Mouse (Mus musculus) adipose tissue, adult 10 weeks (tissue): ENCODE results near the gene A630010A05Rik. TPM values are rescaled to one million over a fixed set of nuclear protein-coding genes. Genes with fewer than 3 reads are reported as not detected.

Experiments
- polyA plus RNA-seq: library from polyadenylated mRNA; stranded (reverse); fragments of 350-450 nt; fragmentation: Illumina TruSeq; extraction: RNeasy Lipid Tissue Mini Kit (QIAGEN cat#74804); gene quantifications from one replicate; pipeline ENCODE4 v1.2.3, GENCODE M21; 2014; ENCODE audit warnings: low read depth, low replicate concordance

Gene A630010A05Rik
- polyA plus RNA-seq, result 0.17 TPM

DNA sequence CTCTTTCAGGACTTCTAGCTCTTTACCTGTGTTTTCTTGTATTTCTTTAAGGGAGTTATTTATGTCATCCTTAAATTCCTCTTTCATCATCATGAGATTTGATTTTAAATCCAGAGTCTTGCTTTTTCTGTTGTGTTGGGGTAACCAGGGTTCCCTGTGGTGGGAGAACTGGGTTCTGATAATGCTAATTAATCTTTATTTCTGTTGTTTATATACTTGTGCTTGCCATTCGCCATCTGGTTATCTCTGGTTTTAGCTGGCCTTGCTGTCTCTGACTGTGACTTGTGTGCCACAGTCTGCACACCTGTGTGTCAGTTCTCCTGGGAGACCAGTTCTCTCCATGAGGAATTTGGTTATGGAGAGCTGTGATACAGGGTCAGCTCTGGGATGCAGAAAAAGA is at the start of gene A630010A05Rik:
Gene A630010A05Rik (plus strand): TSS at position 301 of the 400 bp plus-strand sequence.

Other genes with a start within 250 kb of the A630010A05Rik start
- gene Fopnl, start 244.9 kb upstream of the A630010A05Rik start, polyA plus RNA-seq, result 52.8 TPM
- gene Abcc1, start 200.8 kb upstream of the A630010A05Rik start, polyA plus RNA-seq, result 23.0 TPM